Mouse (Mus musculus): ENCODE results near the gene Ckap5.

DNA sequence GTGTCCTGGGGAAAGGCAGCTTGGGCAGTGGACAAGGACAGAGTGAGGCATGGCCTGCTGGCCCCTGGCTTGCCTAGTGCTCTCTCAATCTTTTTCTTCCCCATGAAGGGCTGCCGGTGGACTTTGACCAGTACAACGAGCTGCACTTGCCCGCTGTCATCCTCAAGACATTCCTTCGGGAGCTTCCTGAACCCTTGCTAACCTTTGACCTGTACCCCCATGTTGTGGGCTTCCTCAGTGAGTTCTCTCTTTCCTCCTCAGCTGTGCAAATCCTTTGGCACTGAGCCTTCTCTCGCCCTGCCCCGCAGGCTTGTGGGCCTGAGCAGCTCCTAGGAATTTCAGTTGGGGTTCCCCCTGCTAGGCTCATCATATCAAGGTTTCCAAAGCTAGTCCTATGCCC, 143.5 kb downstream of the Ckap5 start:
- TF ChIP-seq USF1 (IDR thresholded peaks at IDR 0.05; ENCODE audit: low read depth) (no peak), MAX (IDR thresholded peaks at IDR 0.05) (no peak), CEBPB (IDR thresholded peaks at IDR 0.05; ENCODE audit: low read depth) (no peak)
